Mouse (Mus musculus) mouse embryonic stem cell (cell line): ENCODE measurements around the gene Samhd1.

Source experiments
- in situ Hi-C, 2 experiments: fragments of 300-500 bp; cut with MboI; formaldehyde crosslinking; loops; 1 replicate in 1 of 2; 3 replicates in 1 of 2; pipeline ENCODE4 v1.14.3; 2019 to 2020; ENCODE audit warnings: low sequenced_read_pairs in 2 of 2, low pct_unique_long_range_greater_than_20kb in 1 of 2, mixed read lengths in 1 of 2; ENCODE audit not compliant: unreplicated experiment in 1 of 2

Samhd1 gene

DNA sequence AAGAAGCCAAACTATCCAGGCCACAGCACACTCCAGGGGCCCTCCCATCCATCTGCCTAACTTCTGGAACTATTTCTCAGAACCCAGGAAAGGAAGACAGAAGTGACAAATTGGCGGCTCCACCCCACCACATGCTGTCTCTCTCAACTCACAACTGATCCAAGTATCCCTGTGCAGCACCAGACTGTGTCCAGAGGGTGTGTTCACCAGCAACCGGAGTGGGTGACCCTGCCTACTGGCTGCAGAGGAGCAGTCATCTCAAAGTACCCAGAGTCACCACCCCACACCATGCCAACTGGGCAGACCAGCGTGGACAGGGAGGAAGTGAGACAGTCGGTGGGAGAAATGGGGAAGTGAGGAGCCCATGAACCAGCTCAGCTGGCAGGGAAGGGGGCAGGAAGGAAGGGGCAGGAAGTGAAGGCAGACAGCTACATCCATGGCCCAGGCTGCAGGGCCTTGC is 71.8 kb downstream of the Samhd1 start:
- in situ Hi-C loops = no loop called here

DNA sequence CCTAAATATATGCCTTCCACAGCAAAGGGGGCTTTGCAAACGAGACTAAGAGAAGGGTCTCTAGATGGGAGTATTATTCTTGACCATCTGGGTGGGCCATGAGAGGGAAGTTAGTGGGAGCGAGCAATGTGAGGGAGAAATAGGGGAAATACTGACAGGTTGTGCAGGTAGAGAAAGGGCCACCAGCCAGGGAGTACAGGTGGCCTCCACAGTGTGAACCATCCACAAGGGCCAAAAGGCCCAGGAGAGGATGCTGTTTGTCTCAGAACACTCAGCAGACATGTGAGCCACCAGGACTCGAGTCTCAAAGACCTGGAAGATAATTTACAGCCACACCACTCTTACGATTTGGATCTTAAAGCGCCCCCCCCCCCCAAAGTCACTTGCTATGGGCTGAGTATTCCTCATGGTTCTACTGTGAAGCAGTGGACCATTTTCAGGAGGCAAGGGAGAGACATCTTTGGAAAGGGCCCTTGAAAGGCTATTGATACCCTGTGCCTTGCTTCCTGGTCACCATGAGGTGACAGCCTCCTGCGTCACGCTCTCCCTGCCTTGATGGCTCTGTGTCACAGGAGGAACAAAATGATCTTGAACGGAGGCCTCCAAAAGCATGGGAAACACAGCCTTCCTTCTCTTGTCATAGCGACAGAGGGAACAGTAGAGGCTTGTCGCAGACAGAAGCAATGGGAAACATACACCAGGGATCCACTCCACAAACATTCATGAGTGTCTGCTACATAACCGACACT is 74.3 kb downstream of the Samhd1 start:
- in situ Hi-C loops = no loop called here

DNA sequence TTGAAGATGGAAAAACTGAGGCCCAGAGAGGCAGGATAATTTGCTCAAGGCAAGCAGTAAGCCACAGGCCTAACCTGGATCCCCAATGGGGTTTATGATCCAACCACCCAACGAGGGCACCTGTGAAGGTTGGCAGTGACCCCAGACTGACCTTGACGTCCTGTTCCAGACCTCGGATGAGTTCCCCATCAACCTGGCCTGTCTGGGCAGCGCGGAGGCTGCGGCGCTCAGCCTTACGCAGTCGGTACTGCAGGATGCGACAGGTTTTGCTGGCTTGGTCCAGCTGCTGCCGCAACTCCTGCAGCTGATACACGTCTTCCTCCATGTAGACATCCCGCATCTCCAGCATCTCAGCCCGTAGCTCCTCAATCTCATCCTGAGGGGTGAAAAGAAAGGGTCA is 75.0 kb downstream of the Samhd1 start:
- in situ Hi-C loops = no loop called here

DNA sequence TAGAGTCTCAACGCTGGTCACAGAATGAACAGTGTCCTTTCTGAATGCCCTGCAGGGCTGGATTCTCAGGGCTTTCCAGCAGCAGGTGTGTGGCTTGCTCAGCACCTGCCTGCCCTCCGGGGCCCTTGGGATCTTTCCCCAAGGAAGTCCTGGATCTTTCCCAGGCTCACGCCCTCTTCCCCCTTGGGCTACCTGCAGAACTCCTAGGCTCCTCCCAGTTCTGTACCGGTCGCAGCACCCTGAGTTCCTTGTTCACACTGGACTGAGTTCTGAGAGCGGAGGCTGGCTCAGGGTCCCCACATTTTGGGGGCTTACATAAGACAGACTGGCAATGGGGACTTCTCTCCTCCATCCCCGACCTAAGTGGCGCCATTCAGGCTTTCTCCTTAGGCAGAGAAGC is 75.9 kb downstream of the Samhd1 start:
- in situ Hi-C loops = no loop called here

DNA sequence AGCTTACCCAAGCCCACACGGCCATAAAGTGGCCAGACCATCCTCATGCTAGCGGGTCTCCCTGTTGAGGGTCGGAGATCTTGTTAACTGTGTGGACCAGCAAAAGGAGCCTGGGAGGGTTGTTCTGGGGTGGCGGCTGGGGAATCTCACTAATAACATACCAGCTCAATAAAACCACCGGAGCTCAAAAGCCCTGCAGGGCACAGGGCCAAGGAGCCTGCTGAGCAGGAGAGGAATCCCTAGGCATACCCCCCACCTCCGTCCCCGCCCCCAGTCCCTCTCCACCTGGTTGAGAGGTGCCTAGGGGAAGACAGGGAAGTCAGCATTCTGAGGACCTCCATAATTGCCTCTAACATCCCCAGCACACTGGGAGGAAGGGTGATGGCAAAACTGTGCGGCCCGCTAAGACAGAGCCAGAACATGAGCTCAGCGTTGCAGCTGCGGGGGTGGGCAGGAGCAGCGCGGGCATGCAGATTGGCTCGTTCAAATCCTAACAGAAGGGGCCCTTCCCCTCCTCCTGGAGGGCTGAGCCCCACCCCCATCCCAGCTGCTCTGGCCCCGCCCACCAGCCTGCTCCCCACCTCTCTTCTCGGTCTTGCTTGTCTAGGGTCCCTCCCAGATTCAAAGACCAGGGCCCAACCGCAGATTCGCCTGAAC is 76.6 kb downstream of the Samhd1 start:
- in situ Hi-C loops = no loop called here

DNA sequence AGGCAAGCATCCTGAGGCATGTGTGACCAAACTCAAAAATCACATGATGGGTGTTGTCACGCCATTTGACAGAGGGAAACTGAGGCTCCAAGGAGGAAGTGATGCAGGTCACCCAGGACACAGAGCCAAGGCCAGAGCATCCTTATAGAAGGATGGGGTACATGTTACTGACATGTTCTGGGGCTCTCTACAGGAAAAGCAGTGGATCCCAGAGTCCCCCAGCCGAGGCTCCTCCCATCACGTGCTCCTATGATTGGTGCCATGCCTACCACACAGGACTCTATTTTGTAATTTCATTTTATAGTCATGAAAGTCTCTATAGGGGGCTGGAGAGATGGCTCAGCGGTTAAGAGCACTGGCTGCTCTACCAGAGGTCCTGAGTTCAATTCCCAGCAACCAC is 77.3 kb downstream of the Samhd1 start:
- in situ Hi-C loops = no loop called here

DNA sequence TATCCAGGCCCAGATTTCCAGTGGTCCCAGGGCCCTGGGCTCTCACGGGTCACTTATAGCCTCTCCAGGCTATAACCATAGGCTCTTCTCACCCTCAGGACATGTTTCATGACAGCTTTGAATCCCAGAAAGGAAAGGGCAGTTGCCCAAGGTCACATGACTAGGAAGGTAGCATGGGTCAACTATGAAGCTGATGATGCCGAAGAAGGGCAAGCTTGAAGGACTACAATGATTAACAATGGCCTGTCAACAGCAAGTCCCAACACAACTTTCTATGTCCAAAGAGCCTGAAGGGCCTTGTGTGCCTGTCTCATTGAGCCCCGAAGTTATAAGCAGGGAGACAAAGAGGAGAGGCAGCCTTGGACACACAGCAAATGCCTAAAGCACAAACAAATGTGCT is 77.9 kb downstream of the Samhd1 start:
- in situ Hi-C loops = no loop called here

DNA sequence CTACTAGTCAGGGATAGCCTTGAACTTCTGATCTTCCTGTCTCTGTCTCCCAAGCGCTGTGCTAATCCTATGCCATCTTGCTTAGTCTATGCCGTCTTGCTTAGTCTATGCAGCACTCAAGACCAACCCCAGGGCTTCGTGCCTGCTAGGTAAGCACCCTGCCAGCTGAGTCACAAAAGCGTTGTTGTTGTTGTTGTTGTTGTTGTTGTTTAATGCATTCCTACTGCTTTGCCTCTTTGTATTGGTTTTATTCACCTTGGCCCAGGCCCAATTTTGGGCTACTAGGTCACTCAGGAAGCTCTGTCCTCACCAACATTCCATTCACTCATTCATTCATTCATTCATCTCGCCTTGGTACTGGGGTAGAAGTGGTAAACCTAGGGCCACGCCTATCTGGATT is 79.3 kb downstream of the Samhd1 start:
- in situ Hi-C loops = no loop called here

DNA sequence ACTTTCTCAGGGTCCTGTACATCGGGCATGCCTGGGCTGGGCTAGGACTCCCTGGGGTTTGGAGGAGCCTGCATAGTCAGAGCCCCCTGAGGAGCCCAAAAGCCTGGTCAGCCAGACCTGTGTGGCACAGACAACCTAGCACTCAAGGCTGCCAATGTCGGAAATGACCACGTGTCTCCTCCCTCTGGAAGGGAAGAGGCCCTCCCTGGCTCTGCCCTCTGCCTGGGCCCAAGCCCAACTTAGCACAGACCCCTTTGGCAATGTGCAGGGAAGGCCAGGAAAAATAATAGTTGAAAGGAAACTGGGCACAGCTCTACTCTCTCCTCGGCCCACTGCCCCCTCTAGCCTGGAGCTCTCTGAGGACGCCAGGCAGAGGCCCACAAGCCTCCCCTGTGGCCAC is 80.2 kb downstream of the Samhd1 start:
- in situ Hi-C loops = no loop called here

DNA sequence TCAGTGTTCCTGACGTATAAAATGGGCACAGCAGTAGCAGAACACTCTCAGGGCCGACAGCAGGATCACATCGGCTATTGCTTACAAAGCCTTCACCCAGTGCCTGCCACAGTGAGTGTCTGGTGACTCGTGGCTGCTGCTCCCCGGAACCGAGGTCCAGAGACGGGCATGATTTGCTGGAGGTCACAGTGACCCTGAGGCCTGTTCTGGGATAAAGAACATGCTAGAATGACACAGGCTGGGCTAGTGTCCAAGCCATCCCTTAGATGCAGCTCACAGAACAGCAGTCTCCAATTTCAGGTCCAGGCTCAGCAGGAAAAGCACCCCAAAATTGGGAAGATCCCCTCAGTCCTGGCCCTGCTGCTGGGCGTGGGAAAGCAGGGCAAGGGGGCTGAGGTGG is 80.8 kb downstream of the Samhd1 start:
- in situ Hi-C loops = no loop called here

DNA sequence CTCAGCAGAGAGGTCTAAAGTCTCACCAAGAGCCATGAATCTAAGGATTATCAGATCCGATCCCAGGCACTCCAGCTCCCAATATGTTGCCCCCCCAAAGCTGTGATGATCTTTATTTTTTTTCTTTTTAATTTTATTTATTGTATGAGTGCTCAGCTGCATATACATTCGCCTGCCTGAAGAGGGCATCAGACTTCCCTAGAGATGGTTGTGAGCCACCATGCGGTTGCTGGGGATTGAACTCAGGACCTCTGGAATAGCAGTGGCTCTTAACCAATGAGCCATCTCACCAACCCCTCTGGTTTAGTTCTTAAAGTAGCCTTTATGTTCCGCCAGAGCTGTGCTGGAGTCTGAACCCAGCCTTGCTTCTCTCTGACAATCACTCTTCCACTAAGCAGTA is 81.3 kb downstream of the Samhd1 start:
- in situ Hi-C loops = no loop called here

DNA sequence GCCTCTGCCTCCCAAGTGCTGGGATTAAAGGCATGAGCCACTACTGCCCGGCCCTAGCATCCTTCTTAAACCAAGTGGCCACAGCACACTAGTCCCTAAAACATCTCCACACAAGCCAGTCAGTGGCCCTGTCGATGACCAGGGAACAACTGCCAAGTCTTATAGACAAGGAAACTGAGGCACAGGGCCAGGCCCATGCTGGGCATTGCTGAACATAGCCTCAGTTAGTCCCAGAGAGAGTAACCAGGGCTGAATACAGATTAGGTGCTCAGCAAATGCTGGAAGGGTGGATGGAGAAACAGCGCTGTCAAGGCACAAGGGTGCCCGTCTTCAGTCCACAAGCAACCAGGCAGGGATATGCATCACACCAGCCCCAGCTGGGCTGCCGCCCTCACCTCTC is 81.9 kb downstream of the Samhd1 start:
- in situ Hi-C loops = no loop called here

DNA sequence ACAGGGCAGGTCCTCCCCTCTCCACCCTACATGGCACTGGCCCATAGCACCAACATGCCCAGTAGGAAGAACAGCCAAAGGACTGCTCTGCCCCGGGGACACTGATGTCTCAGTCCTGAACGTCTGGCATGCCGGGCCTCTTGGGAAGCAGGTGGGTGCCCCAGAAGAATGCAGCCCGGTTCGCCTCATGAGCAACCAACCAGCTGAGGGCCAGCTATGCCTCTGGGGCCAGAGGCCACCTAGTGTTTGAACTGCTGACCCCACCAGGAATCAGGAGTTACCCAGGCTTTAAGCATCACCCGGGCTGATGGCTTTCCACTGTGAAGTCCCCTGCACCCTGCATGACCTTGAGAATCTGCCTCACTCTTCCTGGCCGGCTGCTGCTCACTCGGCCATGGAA is 82.6 kb downstream of the Samhd1 start:
- in situ Hi-C loops = no loop called here

DNA sequence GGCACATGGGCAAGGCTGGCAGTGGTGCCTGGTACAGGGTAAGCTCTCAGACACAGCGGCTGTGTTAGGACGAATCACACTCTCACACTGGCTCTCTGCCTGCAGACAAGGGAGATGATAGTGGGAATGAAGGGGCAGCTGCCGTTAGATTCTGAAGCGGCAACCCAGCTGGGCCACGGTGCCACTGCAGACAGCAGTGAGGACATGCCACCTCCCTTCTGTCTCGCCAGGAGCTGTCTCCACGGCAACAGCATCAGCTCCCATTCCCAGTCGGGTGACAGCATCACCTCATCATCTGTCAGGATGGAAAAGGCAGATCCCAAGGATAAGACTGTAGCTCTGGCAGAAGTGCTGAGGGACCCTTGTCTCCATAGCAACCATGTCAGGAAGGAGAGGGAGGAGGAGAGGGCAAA is 85.2 kb downstream of the Samhd1 start:
- in situ Hi-C loops = no loop called here

DNA sequence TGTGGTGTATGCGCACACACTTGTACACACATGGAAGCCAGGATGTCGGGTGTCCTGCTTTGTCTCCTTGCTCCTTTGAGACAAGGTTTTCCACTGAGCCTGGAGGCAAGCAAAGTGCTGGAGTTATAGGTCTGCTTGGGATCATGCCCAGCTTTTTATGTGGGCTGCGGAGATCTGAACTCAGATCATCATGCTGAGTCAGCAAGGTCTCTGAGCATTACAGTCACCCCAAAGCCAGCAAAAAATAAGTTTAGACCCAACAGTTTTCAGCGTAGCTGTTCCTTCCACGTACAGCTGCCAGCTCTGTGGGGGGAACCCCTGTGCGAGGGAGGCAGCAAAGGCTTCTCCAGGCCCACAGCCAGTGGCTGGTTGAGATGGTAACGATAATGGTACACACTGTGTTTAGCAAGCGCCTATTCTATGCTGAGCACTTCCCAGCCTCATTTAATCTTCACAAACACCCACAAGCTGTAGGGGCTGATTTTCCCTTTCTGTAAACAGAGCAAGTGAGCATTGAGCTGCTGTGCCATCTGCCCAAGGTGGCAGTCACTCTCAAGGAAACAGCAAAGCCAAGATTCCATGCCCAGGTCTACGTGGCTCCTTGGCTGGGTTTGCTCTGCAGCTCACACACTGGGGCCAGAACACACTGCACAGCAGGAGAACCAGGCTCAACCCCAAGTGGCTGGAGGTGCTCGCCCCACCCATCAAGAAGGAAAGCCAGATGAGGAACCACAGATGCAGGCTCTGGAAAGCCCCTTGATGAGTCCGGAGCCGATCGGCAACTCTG is 86.5 kb downstream of the Samhd1 start:
- in situ Hi-C loops = no loop called here
